Mouse (Mus musculus) liver, embryonic 13.5 days (tissue): ENCODE results near the gene Nr1h4. TPM values are rescaled to one million over a fixed set of nuclear protein-coding genes. Genes with fewer than 3 reads are reported as not detected.
A peak's percentile ranks its signal among the peaks of the same experiment; 100 is the strongest.

ENCODE experiments used
- ATAC-seq: fragments of 200-750 bp; cut with Nextera tagmentation; 2 replicates; pipeline ENCODE4 v1.8.0; 2017; ENCODE audit warnings: low read depth, mild to moderate bottlenecking, moderate number of reproducible peaks, moderate library complexity
- DNase-seq: peaks from one replicate; pipeline ENCODE4 v3.0.0; 2022
- H3K27ac ChIP-seq: fragments of 300-500 bp; sonication (generic); 2 replicates; pipeline ENCODE4 v1.5.1; 2015; ENCODE audit warnings: moderate library complexity, mild to moderate bottlenecking, inconsistent platforms
- H3K27me3 ChIP-seq: fragments of 300-500 bp; sonication (generic); 2 replicates; pipeline ENCODE4 v1.6.1; 2015; ENCODE audit warnings: mild to moderate bottlenecking, inconsistent platforms
- H3K36me3 ChIP-seq: fragments of 300-500 bp; sonication (generic); 2 replicates; pipeline ENCODE4 v1.6.1; 2015; ENCODE audit warnings: mild to moderate bottlenecking, inconsistent platforms
- H3K4me1 ChIP-seq: fragments of 300-500 bp; sonication (generic); replicated peaks from 2 replicates; pipeline ENCODE4 v1.6.1; 2015; ENCODE audit warnings: inconsistent platforms
- H3K4me2 ChIP-seq: fragments of 300-500 bp; sonication (generic); 2 replicates; pipeline ENCODE4 v1.6.1; 2015; ENCODE audit warnings: inconsistent platforms, mild to moderate bottlenecking, moderate library complexity
- H3K4me3 ChIP-seq: fragments of 300-500 bp; sonication (generic); replicated peaks from 2 replicates; pipeline ENCODE4 v1.5.1; 2015; ENCODE audit warnings: mild to moderate bottlenecking, inconsistent platforms
- H3K9ac ChIP-seq: fragments of 300-500 bp; sonication (generic); 2 replicates; pipeline ENCODE4 v1.6.1; 2015; ENCODE audit warnings: mild to moderate bottlenecking, inconsistent platforms
- H3K9me3 ChIP-seq: fragments of 300-500 bp; sonication (generic); replicated peaks from 2 replicates; pipeline ENCODE4 v1.6.1; 2016; ENCODE audit warnings: inconsistent platforms
- WGBS: fragments of 180-500 bp; shearing (Covaris S2); methylation state at CpG from one replicate; pipeline ENCODE4 v1.1.7; 2015; ENCODE audit not compliant: insufficient replicate concordance; 5-methylcytosine and 5-hydroxymethylcytosine counted together
- polyA plus RNA-seq: library from polyadenylated mRNA; unstranded; fragments of >200 nt; fragmentation: Nextera tagmentation; extraction: Ambion mirVana; gene quantifications from 2 replicates; pipeline ENCODE4 v1.2.1, GENCODE M21; 2015

Gene Nr1h4
- polyA plus RNA-seq, 1 experiment from 2014 or later: 2.9 TPM

DNA sequence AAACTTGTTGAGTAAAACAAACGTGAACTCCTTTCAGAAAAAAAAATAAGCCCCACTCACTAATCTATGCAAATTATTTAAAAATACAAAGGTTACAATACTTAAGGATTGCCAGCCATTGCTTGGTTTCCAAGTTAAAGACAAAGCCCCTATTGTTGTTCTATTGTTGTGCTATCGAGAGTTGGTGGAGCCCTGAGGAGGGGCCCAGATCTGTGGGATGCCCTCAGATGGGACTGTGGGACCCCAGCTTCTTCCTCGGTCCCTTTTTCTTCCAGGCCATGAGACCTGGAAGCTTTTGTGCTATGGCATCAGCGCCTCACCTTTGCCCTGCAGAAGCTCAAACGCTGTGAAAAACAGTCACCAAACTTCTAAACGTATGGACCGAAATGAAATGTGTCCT is 51.7 kb downstream of the Nr1h4 start:
- ATAC-seq: no peak
- Histone ChIP-seq H3K36me3 (no peaks in the 10 kb centered on the region), H3K4me3 (no peak overlapping the region), H3K4me1 (peaks cover 7% of the 10 kb centered on the region; the same call in 1 of the 2 replicates), H3K27ac (no peak overlapping the region), H3K9me3 (no peaks in the 10 kb centered on the region), H3K4me2 (no peak overlapping the region), H3K27me3 (no peaks in the 10 kb centered on the region), H3K9ac (no peak overlapping the region)
- WGBS: 60% methylated on average over 7 of the region's 7 CpGs
- no peak for DNase-seq

DNA sequence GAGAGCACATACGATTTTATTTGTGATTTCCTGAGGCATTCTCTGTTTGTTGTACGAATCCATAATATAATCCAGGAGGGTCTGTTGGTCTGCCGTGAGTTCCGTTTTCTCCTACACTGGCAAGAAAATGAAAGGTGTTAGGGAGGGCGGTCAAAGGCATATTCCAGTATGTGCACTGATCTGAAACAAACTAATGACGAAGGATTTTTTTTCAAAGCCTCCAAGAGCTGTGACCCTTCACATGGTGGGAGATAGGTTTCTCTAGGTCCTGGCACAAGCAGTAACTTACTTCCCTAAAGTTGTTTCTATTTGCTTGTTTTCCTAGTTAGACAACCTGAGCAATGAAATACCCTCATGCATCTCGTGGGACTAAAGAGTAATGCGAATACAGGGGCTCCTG is 54.6 kb downstream of the Nr1h4 start:
- Histone ChIP-seq H3K36me3 (no peaks in the 10 kb centered on the region), H3K27me3 (no peaks in the 10 kb centered on the region), H3K9ac (no peak overlapping the region), H3K27ac (no peak overlapping the region), H3K4me1 (peaks cover 1% of the 10 kb centered on the region; the same call in 1 of the 2 replicates), H3K9me3 (no peaks in the 10 kb centered on the region), H3K4me3 (no peak overlapping the region), H3K4me2 (no peak overlapping the region)
- 70% methylated on average over 8 of the region's 8 CpGs for WGBS
- no peak for DNase-seq
- no peak for ATAC-seq

- Histone ChIP-seq H3K9ac (no peak overlapping the region), H3K4me2 (no peak overlapping the region), H3K27ac (no peak overlapping the region), H3K9me3 (0 out of 2 replicates have a peak, but pooled peaks cover 5% of the 10 kb centered on the region), H3K27me3 (no peaks in the 10 kb centered on the region), H3K4me1 (no peaks in the 10 kb centered on the region), H3K4me3 (no peak overlapping the region), H3K36me3 (peaks cover 5% of the 10 kb centered on the region; the same call in 1 of the 2 replicates)
- 60% methylated on average over 7 of the region's 7 CpGs for WGBS
- ATAC-seq (no peak), DNase-seq (no peak)
These were observed 62.6 kb downstream of the Nr1h4 start for GRCm38 (mm10) chr10:89470596-89471353.

DNA sequence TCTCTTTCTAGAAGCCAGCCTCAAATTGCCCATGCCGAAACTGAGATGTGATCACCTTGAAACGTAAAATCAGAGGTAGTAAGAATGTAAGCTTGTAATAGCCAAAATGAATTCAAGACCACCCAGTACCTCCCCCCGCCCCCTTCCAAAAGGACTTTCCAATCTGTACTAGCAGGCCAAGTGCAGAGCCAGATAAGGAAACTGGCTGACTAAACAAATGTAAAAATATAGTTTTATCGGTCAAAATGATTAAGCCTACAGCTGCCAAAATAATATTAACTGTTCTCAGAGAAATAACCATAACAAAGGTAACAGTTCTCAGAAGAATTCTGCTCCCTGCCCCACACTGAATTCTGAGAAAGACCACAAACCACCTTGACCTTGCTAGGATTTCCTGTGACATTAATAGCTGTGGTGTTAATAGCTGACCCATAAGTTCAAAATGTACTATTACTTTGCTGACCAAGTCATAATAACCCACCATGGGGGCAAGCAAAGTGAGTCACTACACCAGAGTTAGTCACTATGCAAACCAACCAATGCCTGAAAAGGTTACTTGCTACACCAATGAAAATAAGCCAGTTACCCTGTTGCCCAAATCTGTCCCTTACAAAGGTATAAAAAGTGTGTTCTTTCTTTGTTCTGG is 68.5 kb downstream of the Nr1h4 start:
- Histone ChIP-seq H3K27ac (no peak overlapping the region), H3K9ac (no peak overlapping the region), H3K4me1 (0 out of 2 replicates have a peak, but pooled peaks cover 8% of the 10 kb centered on the region), H3K4me2 (no peak overlapping the region), H3K9me3 (0 out of 2 replicates have a peak, but pooled peaks cover 2% of the 10 kb centered on the region), H3K27me3 (no peaks in the 10 kb centered on the region), H3K4me3 (no peak overlapping the region), H3K36me3 (0 out of 2 replicates have a peak, but pooled peaks cover 2% of the 10 kb centered on the region)
- ATAC-seq: no peak
- no peak for DNase-seq
- 49% methylated on average over 4 of the region's 4 CpGs for WGBS

GRCm38 (mm10) chr10:89462890-89463289 is 70.5 kb downstream of the Nr1h4 start:
- no peak overlapping the region for H3K9ac ChIP-seq
- DNase-seq (no peak), ATAC-seq (no peak)
- no peak overlapping the region for H3K4me3 ChIP-seq
- WGBS: 67% methylated on average over 11 of the region's 11 CpGs
- no peaks in the 10 kb centered on the region for H3K9me3 ChIP-seq
- H3K36me3 ChIP-seq: no peaks in the 10 kb centered on the region
- no peak overlapping the region for H3K4me2 ChIP-seq
- no peak overlapping the region for H3K27ac ChIP-seq
- H3K27me3 ChIP-seq: no peaks in the 10 kb centered on the region
- peaks cover 15% of the 10 kb centered on the region; the same call in 1 of the 2 replicates for H3K4me1 ChIP-seq

- no peaks in the 10 kb centered on the region for H3K36me3 ChIP-seq
- ATAC-seq (peak; percentile 54), DNase-seq (peak; percentile 52)
- no peaks in the 10 kb centered on the region for H3K27me3 ChIP-seq
- H3K9ac ChIP-seq: no peak overlapping the region
- no peaks in the 10 kb centered on the region for H3K9me3 ChIP-seq
- H3K27ac ChIP-seq: no peak overlapping the region
- peak overlapping the region; percentile 32 for H3K4me2 ChIP-seq
- H3K4me3 ChIP-seq: no peak overlapping the region
- H3K4me1 ChIP-seq: peaks cover 15% of the 10 kb centered on the region; the same call in 1 of the 2 replicates
- WGBS: 16% methylated on average over 14 of the region's 14 CpGs
These were observed 71.4 kb downstream of the Nr1h4 start for GRCm38 (mm10) chr10:89461856-89462507.

DNA sequence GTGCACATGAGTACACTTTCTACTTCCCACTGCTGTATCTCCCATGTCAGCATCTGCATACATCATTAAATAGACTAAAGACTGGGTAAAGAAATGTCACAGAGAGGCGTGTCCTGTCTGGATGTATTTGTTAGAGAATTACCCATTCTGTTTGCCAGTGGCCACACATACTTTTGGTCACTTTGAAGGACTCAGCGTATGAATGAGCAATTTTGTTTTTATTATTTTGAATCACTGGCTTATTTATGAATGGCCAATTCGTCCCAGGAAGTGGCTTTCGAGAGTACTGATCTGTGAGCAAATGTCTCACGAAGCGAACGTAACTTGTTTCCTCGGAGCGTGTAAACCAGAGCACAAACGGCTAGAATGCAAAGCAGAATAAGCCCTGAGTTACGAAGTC is 72.4 kb downstream of the Nr1h4 start:
- ATAC-seq (no peak), DNase-seq (no peak)
- Histone ChIP-seq H3K9me3 (no peaks in the 10 kb centered on the region), H3K4me2 (no peak overlapping the region), H3K27me3 (no peaks in the 10 kb centered on the region), H3K4me3 (no peak overlapping the region), H3K4me1 (peaks cover 15% of the 10 kb centered on the region; the same call in 1 of the 2 replicates), H3K27ac (no peak overlapping the region), H3K36me3 (no peaks in the 10 kb centered on the region), H3K9ac (no peak overlapping the region)
- 82% methylated on average over 11 of the region's 11 CpGs for WGBS

DNA sequence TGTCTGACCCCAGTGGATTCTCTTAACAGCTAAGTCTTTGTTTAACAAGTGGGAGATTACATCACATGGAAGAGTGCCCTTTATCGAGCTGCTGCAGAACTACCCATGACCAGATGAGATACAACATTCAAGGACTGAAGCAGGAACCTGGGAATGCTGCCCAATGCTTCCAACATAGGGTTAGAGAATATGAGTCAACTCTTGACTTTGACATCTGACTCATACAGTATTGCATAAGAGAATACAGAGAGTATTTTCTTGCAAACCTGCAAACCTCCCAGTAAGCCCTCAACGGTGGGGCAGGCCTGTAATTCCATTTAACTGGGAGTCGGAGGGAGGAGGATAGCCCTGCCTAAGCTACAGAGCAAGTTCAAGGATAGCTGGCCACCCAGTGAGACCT is 74.6 kb downstream of the Nr1h4 start:
- no peak overlapping the region for H3K4me3 ChIP-seq
- no peak overlapping the region for H3K9ac ChIP-seq
- no peaks in the 10 kb centered on the region for H3K36me3 ChIP-seq
- DNase-seq (no peak), ATAC-seq (peak; percentile 56)
- WGBS: 58% methylated on average over 3 of the region's 3 CpGs
- H3K4me1 ChIP-seq: peaks cover 18% of the 10 kb centered on the region
- H3K27ac ChIP-seq: no peak overlapping the region
- no peak overlapping the region for H3K4me2 ChIP-seq
- no peaks in the 10 kb centered on the region for H3K27me3 ChIP-seq
- H3K9me3 ChIP-seq: no peaks in the 10 kb centered on the region

DNA sequence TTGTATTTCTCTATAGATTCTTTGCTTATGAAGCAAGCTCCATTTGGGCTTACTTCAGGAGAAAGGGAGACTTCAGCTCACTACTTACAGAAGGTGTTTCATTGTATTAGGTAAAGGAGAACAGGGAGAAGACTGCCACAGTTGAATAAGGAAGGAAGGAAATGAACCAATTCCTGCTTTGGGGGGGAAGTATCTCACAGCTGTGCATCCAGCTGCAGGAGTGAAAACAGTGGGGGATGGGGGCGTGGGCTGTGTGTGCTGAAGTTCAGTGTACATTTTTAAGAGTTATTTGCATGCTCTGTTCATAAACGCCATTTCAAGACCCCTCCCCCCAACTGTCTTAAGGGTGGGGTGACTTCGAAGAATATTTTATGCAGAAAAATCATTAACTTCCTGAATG is 79.6 kb downstream of the Nr1h4 start:
- 31% methylated on average over 3 of the region's 3 CpGs for WGBS
- ATAC-seq: no peak
- Histone ChIP-seq H3K27ac (no peak overlapping the region), H3K4me3 (no peak overlapping the region), H3K4me1 (peaks cover 8% of the 10 kb centered on the region; the same call in 1 of the 2 replicates), H3K36me3 (no peaks in the 10 kb centered on the region), H3K4me2 (no peak overlapping the region), H3K9me3 (no peaks in the 10 kb centered on the region), H3K27me3 (no peaks in the 10 kb centered on the region), H3K9ac (no peak overlapping the region)
- no peak for DNase-seq

GRCm38 (mm10) chr10:89453068-89453641 is 80.2 kb downstream of the Nr1h4 start:
- peak overlapping the region; percentile 27; the same call in 1 of the 2 replicates for H3K4me2 ChIP-seq
- WGBS: 26% methylated on average over 15 of the region's 15 CpGs
- no peak overlapping the region for H3K4me3 ChIP-seq

GRCm38 (mm10) chr10:89450411-89450810 is 83.0 kb downstream of the Nr1h4 start:
- peaks cover 8% of the 10 kb centered on the region; the same call in 1 of the 2 replicates for H3K4me1 ChIP-seq
- H3K4me3 ChIP-seq: no peak overlapping the region
- ATAC-seq (no peak), DNase-seq (no peak)
- no peaks in the 10 kb centered on the region for H3K9me3 ChIP-seq
- no peaks in the 10 kb centered on the region for H3K36me3 ChIP-seq
- H3K27me3 ChIP-seq: no peaks in the 10 kb centered on the region
- no peak overlapping the region for H3K9ac ChIP-seq
- no peak overlapping the region for H3K4me2 ChIP-seq
- WGBS: 65% methylated on average over 10 of the region's 10 CpGs
- no peak overlapping the region for H3K27ac ChIP-seq

More at GRCm38 (mm10) chr10:89453068-89453641, 80.2 kb downstream of the Nr1h4 start:
- no peaks in the 10 kb centered on the region for H3K27me3 ChIP-seq
- no peak for DNase-seq
- no peaks in the 10 kb centered on the region for H3K36me3 ChIP-seq
- no peaks in the 10 kb centered on the region for H3K9me3 ChIP-seq
- no peak overlapping the region for H3K9ac ChIP-seq
- no peak overlapping the region for H3K27ac ChIP-seq
- no peak for ATAC-seq
- peaks cover 8% of the 10 kb centered on the region; the same call in 1 of the 2 replicates for H3K4me1 ChIP-seq
